Mouse (Mus musculus) hindbrain, embryonic 11.5 days (tissue): ENCODE results near the gene Fam166a. TPM values are rescaled to one million over a fixed set of nuclear protein-coding genes. Genes with fewer than 3 reads are reported as not detected.
"Not testable (repeated sequence)": the region's sequence is repeated elsewhere in the genome, so short reads cannot be mapped to it uniquely, and the experiment has no call there.

Source experiments
- ATAC-seq: fragments of 200-750 bp; cut with Nextera tagmentation; 2 replicates; pipeline ENCODE4 v1.8.0; 2017; ENCODE audit warnings: mild to moderate bottlenecking, moderate TSS enrichment, moderate library complexity; ENCODE audit not compliant: low FRiP score
- DNase-seq: peaks from one replicate; pipeline ENCODE4 v3.0.0-alpha.2; 2015; ENCODE audit warnings: low spot score
- H3K27ac ChIP-seq: fragments of 300-500 bp; sonication (generic); 2 replicates; pipeline ENCODE4 v1.5.1; 2014; ENCODE audit warnings: mild to moderate bottlenecking, low read depth, low read length
- H3K27me3 ChIP-seq: fragments of 300-500 bp; sonication (generic); 2 replicates; pipeline ENCODE4 v1.6.1; 2014; ENCODE audit warnings: mild to moderate bottlenecking, low read length, moderate library complexity, mixed read lengths; ENCODE audit not compliant: control insufficient read depth, insufficient read depth
- H3K36me3 ChIP-seq: fragments of 300-500 bp; sonication (generic); 2 replicates; pipeline ENCODE4 v1.6.1; 2014; ENCODE audit warnings: mild to moderate bottlenecking, low read length, moderate library complexity, mixed read lengths; ENCODE audit not compliant: control insufficient read depth, insufficient read depth
- H3K4me1 ChIP-seq: fragments of 300-500 bp; sonication (generic); replicated peaks from 2 replicates; pipeline ENCODE4 v1.6.1; 2014; ENCODE audit warnings: low read length, mixed read lengths; ENCODE audit not compliant: control insufficient read depth, insufficient read depth
- H3K4me2 ChIP-seq: fragments of 300-500 bp; sonication (generic); replicated peaks from 2 replicates; pipeline ENCODE4 v1.6.1; 2014; ENCODE audit warnings: mild to moderate bottlenecking, low read depth, low read length
- H3K4me3 ChIP-seq: fragments of 300-500 bp; sonication (generic); 2 replicates; pipeline ENCODE4 v1.5.1; 2014; ENCODE audit warnings: low read depth, low read length
- H3K9ac ChIP-seq: fragments of 300-500 bp; sonication (generic); 2 replicates; pipeline ENCODE4 v1.6.1; 2014; ENCODE audit warnings: low read depth, low read length
- H3K9me3 ChIP-seq: fragments of 300-500 bp; sonication (generic); 2 replicates; pipeline ENCODE4 v1.6.1; 2016; ENCODE audit warnings: low read length; ENCODE audit not compliant: control insufficient read depth
- WGBS: fragments of 180-500 bp; shearing (Covaris S2); extraction: QIAGEN DNeasy Blood & Tissue Kit; methylation state at CpG from one replicate; pipeline ENCODE4 v1.1.7; 2014; 5-methylcytosine and 5-hydroxymethylcytosine counted together
- polyA plus RNA-seq: library from polyadenylated mRNA; unstranded; fragments of >200 nt; fragmentation: Nextera tagmentation; extraction: Ambion mirVana; gene quantifications from 2 replicates; pipeline ENCODE4 v1.2.1, GENCODE M21; 2014

Fam166a gene
- polyA plus RNA-seq, 1 experiment from 2014 or later, result not detected

GRCm38 (mm10) chr2:25252331-25252730 is 33.8 kb downstream of the Fam166a start:
- Histone ChIP-seq H3K27ac (no peak overlapping the region), H3K4me2 (no peak overlapping the region), H3K4me3 (no peak overlapping the region), H3K27me3 (no peaks in the 10 kb centered on the region), H3K36me3 (0 out of 2 replicates have a peak, but pooled peaks cover 2% of the 10 kb centered on the region), H3K9ac (no peak overlapping the region), H3K9me3 (no peaks in the 10 kb centered on the region), H3K4me1 (peaks cover 7% of the 10 kb centered on the region; the same call in 1 of the 2 replicates)
- ATAC-seq (no peak), DNase-seq (peak; percentile 19)
- 88% methylated on average over 1 of the region's 1 CpGs for WGBS

DNA sequence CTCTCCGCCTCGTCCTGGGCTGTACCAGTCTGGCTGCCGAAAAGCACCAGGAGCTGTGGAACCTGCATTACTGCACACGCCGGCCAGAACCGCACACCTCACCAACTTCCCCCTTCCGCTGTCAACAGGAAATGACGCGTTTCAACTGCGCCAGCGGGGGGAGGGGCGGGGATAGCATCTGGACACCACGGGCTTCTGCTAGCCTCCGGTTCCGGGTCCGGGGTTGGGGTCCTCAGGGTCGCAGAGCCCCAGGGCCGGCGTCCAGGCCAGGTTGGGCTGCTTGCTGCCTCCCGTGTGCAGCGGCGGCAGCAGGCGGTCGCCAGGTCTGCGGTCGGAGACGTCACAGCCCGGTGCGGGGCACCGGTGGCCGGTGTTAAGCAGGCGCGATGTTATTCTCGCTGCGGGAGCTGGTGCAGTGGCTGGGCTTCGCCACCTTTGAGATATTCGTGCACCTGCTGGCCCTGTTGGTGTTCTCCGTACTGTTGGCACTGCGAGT is 36.8 kb downstream of the Fam166a start, which contains the start of gene Tmem203:
TSS of gene Tmem203 (plus strand) at position 156 of the 496 bp plus-strand sequence.
- peak within 1 kb of the TSS; percentile 69 for H3K9ac ChIP-seq
- peak; percentile 91 for ATAC-seq
- peak; percentile 98 for DNase-seq
- H3K4me2 ChIP-seq, result peak within 1 kb of the TSS; percentile 88
- H3K27ac ChIP-seq, result peak within 1 kb of the TSS; percentile 49; the same call in 1 of the 2 replicates
- 0 out of 2 replicates have a peak, but pooled peaks cover 2% of the 10 kb centered on the region for H3K36me3 ChIP-seq
- peak within 1 kb of the TSS; percentile 69 for H3K4me3 ChIP-seq
- WGBS, result under 1% methylated on average over 38 of the region's 39 CpGs
- H3K9me3 ChIP-seq, result no peaks in the 10 kb centered on the region
- peaks cover 7% of the 10 kb centered on the region; the same call in 1 of the 2 replicates for H3K4me1 ChIP-seq
- H3K27me3 ChIP-seq, result no peaks in the 10 kb centered on the region

DNA sequence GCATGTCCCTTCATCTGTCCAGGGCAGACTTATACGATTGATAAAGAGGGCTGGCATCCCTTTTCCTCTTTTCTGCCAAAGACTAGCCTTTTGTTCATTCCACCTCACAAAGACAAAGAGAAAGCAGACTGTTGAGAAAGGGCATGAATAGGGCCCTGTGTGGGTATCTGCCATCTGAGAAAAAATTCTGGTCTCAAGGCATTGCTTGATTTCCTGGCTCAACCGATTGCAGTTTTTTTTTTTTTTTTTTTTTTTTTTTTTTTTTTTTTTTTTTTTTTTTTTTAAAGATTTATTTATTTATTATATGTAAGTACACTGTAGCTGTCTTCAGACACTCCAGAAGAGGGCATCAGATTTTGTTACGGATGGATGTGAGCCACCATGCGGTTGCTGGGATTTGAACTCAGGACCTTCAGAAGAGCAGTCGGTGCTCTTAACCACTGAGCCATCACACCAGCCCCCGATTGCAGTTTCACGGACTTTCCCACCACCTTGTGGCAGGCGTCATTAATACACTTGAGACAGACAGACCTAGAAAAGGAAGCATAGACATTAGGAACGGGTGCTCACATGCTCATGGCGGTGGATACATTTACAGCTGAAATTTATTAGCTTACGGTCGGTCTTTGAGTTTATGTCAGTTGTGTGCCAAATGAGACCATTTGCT is 38.0 kb downstream of the Fam166a start:
- H3K9ac ChIP-seq, H3K27me3 ChIP-seq: not testable (repeated sequence)

GRCm38 (mm10) chr2:25257250-25257649 is 38.7 kb downstream of the Fam166a start:
- H3K36me3 ChIP-seq, DNase-seq, H3K27me3 ChIP-seq, H3K4me2 ChIP-seq, H3K4me3 ChIP-seq, H3K9me3 ChIP-seq, H3K9ac ChIP-seq, ATAC-seq, H3K4me1 ChIP-seq, H3K27ac ChIP-seq: not testable (repeated sequence)
- 90% methylated on average over 5 of the region's 5 CpGs for whole genome bisulfite sequencing

More for the DNA sequence above, 38.0 kb downstream of the Fam166a start:
- DNase-seq, result peak; percentile 34
- peak overlapping the region; percentile 74; the same call in 1 of the 2 replicates for H3K4me2 ChIP-seq
- H3K4me3 ChIP-seq, result peak overlapping the region; percentile 69; the same call in 1 of the 2 replicates
- WGBS, result 64% methylated on average over 10 of the region's 12 CpGs
- not testable (repeated sequence) for ATAC-seq, H3K4me1 ChIP-seq, H3K27ac ChIP-seq, H3K9me3 ChIP-seq, H3K36me3 ChIP-seq

GRCm38 (mm10) chr2:25258887-25259286 is 40.3 kb downstream of the Fam166a start:
- Histone ChIP-seq H3K4me1 (peaks cover 14% of the 10 kb centered on the region), H3K4me3 (no peak overlapping the region), H3K27ac (no peak overlapping the region), H3K27me3 (peaks cover 9% of the 10 kb centered on the region), H3K36me3 (no peaks in the 10 kb centered on the region), H3K4me2 (no peak overlapping the region), H3K9ac (no peak overlapping the region), H3K9me3 (no peaks in the 10 kb centered on the region)
- ATAC-seq (no peak), DNase-seq (no peak)
- WGBS, result 44% methylated on average over 2 of the region's 2 CpGs

DNA sequence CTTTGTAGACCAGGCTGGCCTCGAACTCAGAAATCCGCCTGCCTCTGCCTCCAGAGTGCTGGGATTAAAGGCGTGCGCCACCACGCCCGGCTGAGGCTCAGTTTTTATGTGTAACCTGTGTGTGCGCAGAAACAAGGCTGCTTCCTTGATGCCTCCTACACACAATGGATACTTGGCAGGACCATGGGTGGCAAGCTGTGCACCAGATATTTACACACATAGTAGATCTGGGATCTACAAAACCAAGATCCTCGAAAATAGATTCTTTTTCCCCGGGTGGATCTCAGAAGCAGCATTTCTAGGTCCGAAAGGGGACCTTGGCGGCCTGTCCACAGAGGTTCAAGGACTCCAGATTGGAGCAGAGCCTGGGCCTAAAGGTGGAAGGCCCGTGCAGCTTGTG is 43.3 kb downstream of the Fam166a start:
- Histone ChIP-seq H3K4me1 (peaks cover 12% of the 10 kb centered on the region), H3K36me3 (no peaks in the 10 kb centered on the region), H3K4me2 (peak overlapping the region; percentile 99), H3K4me3 (peak overlapping the region; percentile 77), H3K27ac (no peak overlapping the region), H3K27me3 (peaks cover 13% of the 10 kb centered on the region), H3K9me3 (no peaks in the 10 kb centered on the region), H3K9ac (peak overlapping the region; percentile 44)
- ATAC-seq (no peak), DNase-seq (no peak)
- 43% methylated on average over 12 of the region's 12 CpGs for WGBS

- Histone ChIP-seq H3K4me3 (peak within 1 kb of the TSS; percentile 77), H3K4me2 (peak within 1 kb of the TSS; percentile 99), H3K27me3 (peaks cover 13% of the 10 kb centered on the region), H3K4me1 (peaks cover 12% of the 10 kb centered on the region), H3K27ac (peak within 1 kb of the TSS; percentile 36; the same call in 1 of the 2 replicates), H3K9me3 (no peaks in the 10 kb centered on the region), H3K36me3 (no peaks in the 10 kb centered on the region), H3K9ac (peak within 1 kb of the TSS; percentile 60)
- WGBS, result under 1% methylated on average over 39 of the region's 39 CpGs
- peak; percentile 93 for DNase-seq
- peak; percentile 99 for ATAC-seq
Observed at GRCm38 (mm10) chr2:25262291-25262767, 43.8 kb downstream of the Fam166a start, which contains the start of gene Tprn. Gene Tprn (plus strand): TSS chr2:25262618.

GRCm38 (mm10) chr2:25262795-25263622 is 44.5 kb downstream of the Fam166a start:
- WGBS, result under 1% methylated on average over 82 of the region's 82 CpGs
- Histone ChIP-seq H3K27me3 (peaks cover 13% of the 10 kb centered on the region), H3K27ac (peak overlapping the region; percentile 36; the same call in 1 of the 2 replicates), H3K4me2 (peak overlapping the region; percentile 99), H3K9ac (peak overlapping the region; percentile 60), H3K4me3 (peak overlapping the region; percentile 77), H3K36me3 (no peaks in the 10 kb centered on the region), H3K4me1 (peaks cover 12% of the 10 kb centered on the region), H3K9me3 (no peaks in the 10 kb centered on the region)
- DNase-seq (peak; percentile 61), ATAC-seq (peak; percentile 59)
